Mouse (Mus musculus) E14TG2a.4 (cell line): ENCODE data around the gene Zfp865.

Experiments used
- CTCF ChIP-seq: conservative IDR thresholded peaks from 2 replicates; pipeline ENCODE4 v1.5.1; 2014; ENCODE audit warnings: low read length
- NANOG ChIP-seq: IDR thresholded peaks from 2 replicates; pipeline ENCODE4 v1.6.1; 2014; ENCODE audit warnings: borderline replicate concordance, low read length, mixed read lengths

- TF ChIP-seq CTCF: no peak
- no peak for TF ChIP-seq NANOG
Measured at GRCm38 (mm10) chr7:5081939-5082338, 61.8 kb downstream of the Zfp865 start.
